9 mouse cellular contexts compared by ENCODE assay signal in the genomic region with DNA sequence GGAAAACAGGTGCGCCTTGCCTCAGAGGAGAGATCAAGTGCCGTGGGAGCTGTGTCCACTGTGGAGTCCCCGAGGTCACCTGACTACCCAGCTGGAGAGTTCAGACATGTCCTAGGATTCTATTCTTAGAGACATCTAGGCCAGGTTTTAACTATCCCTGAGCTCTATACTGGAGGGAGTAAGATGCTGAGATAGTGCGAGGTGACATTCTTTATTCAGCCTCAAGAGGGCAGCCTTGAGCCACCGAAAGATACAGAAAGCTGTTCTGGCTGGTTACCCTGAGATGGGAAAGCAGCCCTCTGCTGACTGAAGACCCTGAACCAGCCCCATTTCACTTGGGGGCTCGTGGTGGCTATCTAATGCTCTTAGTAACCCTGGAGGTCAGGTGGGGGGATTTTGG. TPM values are rescaled to one million over a fixed set of nuclear protein-coding genes. Genes with fewer than 3 reads are reported as not detected.
DNase-seq lines count a peak whose midpoint lies in the region; ATAC-seq and TF ChIP-seq lines count a peak whose summit lies in the region.
"Had no signal": no experiment of that assay in that cellular context is flagged by ENCODE, and none has a peak within 500 bp of the region (broad histone marks: within the 10 kb centered on the region; RNA-seq: fewer than 3 reads in every experiment).

No protein-coding gene starts in this region.

- peaks cover 11% of the 10 kb centered on the region for H3K4me1 ChIP-seq in intestine, embryonic 14.5 days (replicated peaks; ENCODE audit: control insufficient read depth, insufficient read depth, low read length)
- H3K4me1 ChIP-seq in small intestine, adult 2 months (ENCODE audit: control insufficient read depth, insufficient read depth, insufficient read length, low read length), result no peaks in the 10 kb centered on the region; the same call in 1 of the 2 replicates

- DNase-seq in ovary, postnatal 36 days (ENCODE audit: low spot score), result peak; percentile 54
- DNase-seq in ovary, adult 18-20 months (ENCODE audit: low spot score), result no peak
- peak; percentile 65 to 77 for DNase-seq in cerebellum, postnatal 36 days
- DNase-seq in frontal cortex, postnatal 36 days (ENCODE audit: low spot score in 2 of 2), result peak; percentile 79 to 88
- DNase-seq in intestine, embryonic 14.5 days (ENCODE audit: low spot score), result peak; percentile 93
- DNase-seq in left cerebral cortex, adult 8-10 months (ENCODE audit: low spot score in 2 of 2), result peak; percentile 25 to 74

- peak; percentile 67; the same call in 1 of the 2 replicates for TF ChIP-seq CTCF in small intestine, adult 2 months (IDR thresholded peaks at IDR 0.05; ENCODE audit: extremely low read depth, insufficient read length, insufficient replicate concordance, low read depth, low read length)

- H3K9ac ChIP-seq in intestine, embryonic 14.5 days (ENCODE audit: low read length), result no peak overlapping the region

- no peaks in the 10 kb centered on the region for H3K36me3 ChIP-seq in intestine, embryonic 14.5 days (ENCODE audit: control insufficient read depth, insufficient read depth, low read length)
- peaks cover 6% of the 10 kb centered on the region; the same call in 1 of the 2 replicates for H3K36me3 ChIP-seq in small intestine, adult 2 months (ENCODE audit: control insufficient read depth, insufficient read depth, low read length)
- H3K36me3 ChIP-seq: G1E had no signal

- no peak for TF ChIP-seq POLR2A in small intestine, adult 2 months (IDR thresholded peaks at IDR 0.05; ENCODE audit: low read depth, low read length)

- no peak overlapping the region for H3K4me3 ChIP-seq in intestine, embryonic 14.5 days (ENCODE audit: low read depth, low read length)
- no peak overlapping the region for H3K4me3 ChIP-seq in small intestine, adult 2 months (ENCODE audit: low read depth, low read length)

- H3K4me2 ChIP-seq in intestine, embryonic 14.5 days (ENCODE audit: low read length), result no peak overlapping the region

- peak; percentile 47; the same call in 1 of the 2 replicates for ATAC-seq in intestine, embryonic 14.5 days (replicated peaks; ENCODE audit: low FRiP score, low TSS enrichment, low read depth)
- peak; percentile 91 for ATAC-seq in megakaryocyte progenitor cell, adult 5-6 weeks (replicated peaks; ENCODE audit: poor library complexity)

- 9% methylated on average over 6 of the region's 6 CpGs for WGBS in intestine, embryonic 14.5 days
- WGBS in small intestine, adult 2 months, result 21% methylated on average over 6 of the region's 6 CpGs

- 0 out of 2 replicates have a peak, but pooled peaks cover 6% of the 10 kb centered on the region for H3K27me3 ChIP-seq in intestine, embryonic 14.5 days (replicated peaks; ENCODE audit: control insufficient read depth, insufficient read depth, low read length)
- H3K27me3 ChIP-seq in small intestine, adult 2 months (ENCODE audit: control insufficient read depth, insufficient read depth, low read length), result no peaks in the 10 kb centered on the region

- H3K27ac ChIP-seq in intestine, embryonic 14.5 days (ENCODE audit: low read depth), result no peak overlapping the region
- H3K27ac ChIP-seq in small intestine, adult 2 months (ENCODE audit: insufficient read depth, low read depth, low read length), result no peak overlapping the region

- no peaks in the 10 kb centered on the region for H3K9me3 ChIP-seq in intestine, embryonic 14.5 days (ENCODE audit: control insufficient read depth, low read length)

RNA-seq across cellular contexts. Expression of a gene that starts 7.1 kb away (rescaled TPM):
- 0.22 TPM in 1 of 2 replicates, not detected in the other for polyA plus RNA-seq in intestine, embryonic 14.5 days (2014; fragmentation: Nextera tagmentation; extraction: Ambion mirVana)
- total RNA-seq in left cerebral cortex, adult 8-10 months (2022), result not detected
- not detected in 2 replicates for total RNA-seq in megakaryocyte progenitor cell, adult 5-6 weeks (2015)
- total RNA-seq in megakaryocyte progenitor cell, adult 5-6 weeks (2017), result not detected in 2 replicates
- not detected in 2 replicates for polyA plus RNA-seq in small intestine, adult 2 months (2012; rRNA removed)
- total RNA-seq: G1E had no signal
- polyA plus RNA-seq: G1E had no signal

RNA-seq across cellular contexts. Expression of a gene that starts 27.4 kb away (rescaled TPM):
- 36.7 and 38.6 TPM in 2 replicates for polyA plus RNA-seq in intestine, embryonic 14.5 days (2014; fragmentation: Nextera tagmentation; extraction: Ambion mirVana)
- total RNA-seq in left cerebral cortex, adult 8-10 months (2022), result 1 to 10 TPM; 1.1 to 1.6 (median 1.2) TPM
- not detected in 2 replicates for total RNA-seq in megakaryocyte progenitor cell, adult 5-6 weeks (2015)
- not detected in 2 replicates for total RNA-seq in megakaryocyte progenitor cell, adult 5-6 weeks (2017)
- 69.0 and 179 TPM in 2 replicates for polyA plus RNA-seq in small intestine, adult 2 months (2012; rRNA removed)
- polyA plus RNA-seq: G1E had no signal
